Mouse (Mus musculus) midbrain, postnatal 0 days (tissue): ENCODE results near the gene Tgfb1i1. TPM values are rescaled to one million over a fixed set of nuclear protein-coding genes. Genes with fewer than 3 reads are reported as not detected.

Experiments
- ATAC-seq: fragments of 200-750 bp; cut with Nextera tagmentation; 2 replicates; pipeline ENCODE4 v1.8.0; 2017; ENCODE audit warnings: moderate number of reproducible peaks, mild to moderate bottlenecking, moderate TSS enrichment, moderate library complexity; ENCODE audit not compliant: low FRiP score
- DNase-seq: peaks from one replicate; pipeline ENCODE4 v3.0.0-alpha.2; 2015; ENCODE audit warnings: low spot score
- H3K27ac ChIP-seq: fragments of 300-500 bp; sonication (generic); 2 replicates; pipeline ENCODE4 v1.5.1; 2014; ENCODE audit warnings: low read depth, mild to moderate bottlenecking, low read length, mixed read lengths
- H3K27me3 ChIP-seq: fragments of 300-500 bp; sonication (generic); 2 replicates; pipeline ENCODE4 v1.6.1; 2014; ENCODE audit warnings: low read length, control low read depth, mixed read lengths; ENCODE audit not compliant: insufficient read depth
- H3K36me3 ChIP-seq: fragments of 300-500 bp; sonication (generic); 2 replicates; pipeline ENCODE4 v1.6.1; 2014; ENCODE audit warnings: low read length, control low read depth, mixed read lengths; ENCODE audit not compliant: insufficient read depth
- H3K4me1 ChIP-seq: fragments of 300-500 bp; sonication (generic); 2 replicates; pipeline ENCODE4 v1.6.1; 2014; ENCODE audit warnings: mild to moderate bottlenecking, control low read depth, antibody characterized with exemption, low read length, mixed read lengths; ENCODE audit not compliant: insufficient read depth
- H3K4me2 ChIP-seq: fragments of 300-500 bp; sonication (generic); 2 replicates; pipeline ENCODE4 v1.6.1; 2014; ENCODE audit warnings: low read depth, mild to moderate bottlenecking, low read length, mixed read lengths; ENCODE audit not compliant: poor library complexity, severe bottlenecking
- H3K4me3 ChIP-seq: fragments of 300-500 bp; sonication (generic); 2 replicates; pipeline ENCODE4 v1.5.1; 2014; ENCODE audit warnings: low read depth, mild to moderate bottlenecking, low read length, moderate library complexity
- H3K9ac ChIP-seq: fragments of 300-500 bp; sonication (generic); replicated peaks from 2 replicates; pipeline ENCODE4 v1.6.1; 2014; ENCODE audit warnings: mild to moderate bottlenecking, low read length, moderate library complexity, mixed read lengths; ENCODE audit not compliant: poor library complexity, severe bottlenecking
- H3K9me3 ChIP-seq: fragments of 300-500 bp; sonication (generic); 2 replicates; pipeline ENCODE4 v1.6.1; 2016; ENCODE audit warnings: low read length, control low read depth
- CTCF ChIP-seq: IDR thresholded peaks from 2 replicates; pipeline ENCODE4 v1.5.1; 2016; ENCODE audit warnings: antibody characterized with exemption, mild to moderate bottlenecking
- WGBS: fragments of 180-500 bp; shearing (Covaris S2); extraction: QIAGEN DNeasy Blood & Tissue Kit; methylation state at CpG from one replicate; pipeline ENCODE4 v1.1.7; 2014; 5-methylcytosine and 5-hydroxymethylcytosine counted together
- microRNA-seq: library from miRNA; unstranded; fragments of <30 nt; microRNA quantifications from one replicate; pipeline ENCODE4, GENCODE M21; 2016; ENCODE audit warnings: borderline number of aligned reads
- polyA plus RNA-seq: library from polyadenylated mRNA; unstranded; fragments of >200 nt; fragmentation: Nextera tagmentation; extraction: Ambion mirVana; gene quantifications from 2 replicates; pipeline ENCODE4 v1.2.1, GENCODE M21; 2015
- total RNA-seq: library from RNA; depleted of rRNA; stranded (reverse); fragments of >200 nt; gene quantifications from 2 replicates; pipeline ENCODE4 v1.2.3, GENCODE M21; 2014; rRNA removed

Gene Tgfb1i1
- total and polyA plus RNA-seq, 2 experiments from 2014 or later = 18.2 to 20.2 TPM

- H3K27me3 ChIP-seq = no peaks in the 10 kb centered on the region
- H3K4me1 ChIP-seq = no peaks in the 10 kb centered on the region
- no peak overlapping the region for H3K27ac ChIP-seq
- no peak overlapping the region for H3K4me2 ChIP-seq
- TF ChIP-seq CTCF = peak; percentile 82
- ATAC-seq (0 out of 2 replicates have a peak, but pooled peaks have one; percentile 69), DNase-seq (peak; percentile 90)
- H3K9me3 ChIP-seq = no peaks in the 10 kb centered on the region
- no peak overlapping the region for H3K4me3 ChIP-seq
- WGBS = 3% methylated on average over 5 of the region's 5 CpGs
- no peaks in the 10 kb centered on the region for H3K36me3 ChIP-seq
- H3K9ac ChIP-seq = no peak overlapping the region
Measured at GRCm38 (mm10) chr7:128304907-128305306, 58.3 kb downstream of the Tgfb1i1 start.

Small RNA genes within 50 kb of the gene (microRNA-seq; reads per million reads assigned to microRNA genes)
- gene Mir3103 = not detected

Other genes with a start within 250 kb of the Tgfb1i1 start
- 0.19 and 0.77 TPM in 2 replicates for gene Trim72, start 242.9 kb upstream of the Tgfb1i1 start, total RNA-seq
- not detected in 2 replicates for gene Trim72, start 242.9 kb upstream of the Tgfb1i1 start, polyA plus RNA-seq
- 2.4 and 2.6 TPM in 2 replicates for gene Itgam, start 184.2 kb upstream of the Tgfb1i1 start, total RNA-seq
- 0.90 and 0.98 TPM in 2 replicates for gene Itgam, start 184.2 kb upstream of the Tgfb1i1 start, polyA plus RNA-seq
- not detected in 2 replicates for gene Gm49368, start 184.1 kb upstream of the Tgfb1i1 start, total RNA-seq
- gene Gm49368, start 184.1 kb upstream of the Tgfb1i1 start, polyA plus RNA-seq = not detected in 2 replicates
- gene Itgax, start 117.3 kb upstream of the Tgfb1i1 start, total RNA-seq = 0.28 TPM in 1 of 2 replicates, not detected in the other
- gene Itgax, start 117.3 kb upstream of the Tgfb1i1 start, polyA plus RNA-seq = 0.05 TPM in 1 of 2 replicates, not detected in the other
- 0.05 TPM in 1 of 2 replicates, not detected in the other for gene Itgad, start 92.4 kb upstream of the Tgfb1i1 start, total RNA-seq
- 0.21 TPM in 1 of 2 replicates, not detected in the other for gene Itgad, start 92.4 kb upstream of the Tgfb1i1 start, polyA plus RNA-seq
- gene Cox6a2, start 40.4 kb upstream of the Tgfb1i1 start, total RNA-seq = not detected in 2 replicates
- 3.3 and 3.8 TPM in 2 replicates for gene Cox6a2, start 40.4 kb upstream of the Tgfb1i1 start, polyA plus RNA-seq
- gene Armc5, start 9.5 kb upstream of the Tgfb1i1 start, total RNA-seq = 15.0 and 19.9 TPM in 2 replicates
- 15.2 and 15.9 TPM in 2 replicates for gene Armc5, start 9.5 kb upstream of the Tgfb1i1 start, polyA plus RNA-seq
- 3.6 and 6.3 TPM in 2 replicates for gene 9130023H24Rik, start 8.8 kb upstream of the Tgfb1i1 start, total RNA-seq
- 4.2 and 4.4 TPM in 2 replicates for gene 9130023H24Rik, start 8.8 kb upstream of the Tgfb1i1 start, polyA plus RNA-seq
- not detected in 2 replicates for gene Slc5a2, start 18.8 kb downstream of the Tgfb1i1 start, total RNA-seq
- gene Slc5a2, start 18.8 kb downstream of the Tgfb1i1 start, polyA plus RNA-seq = 0.36 TPM in 1 of 2 replicates, not detected in the other
- gene BC017158, start 51.4 kb downstream of the Tgfb1i1 start, total RNA-seq = 27.7 and 28.0 TPM in 2 replicates
- 17.9 and 18.3 TPM in 2 replicates for gene BC017158, start 51.4 kb downstream of the Tgfb1i1 start, polyA plus RNA-seq
- gene Rgs10, start 171.9 kb downstream of the Tgfb1i1 start, total RNA-seq = 77.4 and 84.6 TPM in 2 replicates
- gene Rgs10, start 171.9 kb downstream of the Tgfb1i1 start, polyA plus RNA-seq = 89.3 and 91.0 TPM in 2 replicates
- gene Tial1, start 214.9 kb downstream of the Tgfb1i1 start, total RNA-seq = 47.2 and 57.1 TPM in 2 replicates
- 24.8 and 29.9 TPM in 2 replicates for gene Tial1, start 214.9 kb downstream of the Tgfb1i1 start, polyA plus RNA-seq